Mouse (Mus musculus): Measurements from ENCODE around the gene Mknk2.
"Not testable (repeated sequence)": the region's sequence is repeated elsewhere in the genome, so short reads cannot be mapped to it uniquely, and the experiment has no call there.

Gene Mknk2

GRCm38 (mm10) chr10:80649910-80650309 lies 28.0 kb downstream of the Mknk2 start:
- not testable (repeated sequence) for DNase-seq

DNA sequence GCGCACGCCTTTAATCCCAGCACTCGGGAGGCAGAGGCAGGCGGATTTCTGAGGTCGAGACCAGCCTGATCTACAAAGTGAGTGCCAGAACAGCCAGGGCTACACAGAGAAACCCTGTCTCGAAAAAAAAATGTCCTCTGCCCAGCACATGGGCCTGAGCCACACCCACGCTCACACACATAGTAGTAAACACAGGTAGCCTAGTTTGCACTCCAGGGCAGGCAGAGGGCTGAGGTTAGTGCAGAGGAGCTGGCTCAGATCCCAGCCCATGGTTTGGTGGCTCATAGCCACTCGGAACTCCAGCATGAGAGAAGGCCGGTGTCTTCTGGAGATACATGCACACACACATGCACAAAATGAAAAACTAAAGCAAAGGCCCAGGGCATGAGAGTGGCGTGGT lies 31.0 kb downstream of the Mknk2 start:
- DNase-seq, result no peak

GRCm38 (mm10) chr10:80635345-80635744 lies 42.6 kb downstream of the Mknk2 start:
- no peak for DNase-seq

- no peak for DNase-seq
Measured at GRCm38 (mm10) chr10:80628925-80629324, 49.0 kb downstream of the Mknk2 start.

DNA sequence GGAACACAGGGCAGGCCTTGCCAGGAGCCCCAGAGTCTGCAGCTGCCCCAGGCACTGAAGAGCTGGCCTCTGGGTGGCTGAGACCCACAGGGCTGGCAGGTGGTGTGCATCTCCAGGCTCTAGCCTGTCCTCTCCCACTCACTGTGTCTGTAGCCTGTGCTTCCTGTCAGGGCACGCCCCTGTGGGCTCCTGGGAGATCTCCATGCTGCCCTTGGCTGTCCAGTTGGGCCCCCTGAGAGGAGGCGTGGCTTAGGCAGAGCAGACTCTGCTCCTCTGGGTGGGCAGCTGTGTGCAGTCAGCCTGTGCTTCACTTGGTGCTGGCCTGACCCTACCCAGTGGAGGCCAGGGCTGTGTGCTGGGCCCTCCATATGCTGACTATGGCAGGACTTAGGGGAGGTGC lies 50.2 kb downstream of the Mknk2 start:
- DNase-seq, result no peak

GRCm38 (mm10) chr10:80625764-80626163 lies 52.1 kb downstream of the Mknk2 start:
- no peak for DNase-seq

- DNase-seq, result peak; percentile 63
Measured at GRCm38 (mm10) chr10:80623457-80624191, 54.3 kb downstream of the Mknk2 start.

DNA sequence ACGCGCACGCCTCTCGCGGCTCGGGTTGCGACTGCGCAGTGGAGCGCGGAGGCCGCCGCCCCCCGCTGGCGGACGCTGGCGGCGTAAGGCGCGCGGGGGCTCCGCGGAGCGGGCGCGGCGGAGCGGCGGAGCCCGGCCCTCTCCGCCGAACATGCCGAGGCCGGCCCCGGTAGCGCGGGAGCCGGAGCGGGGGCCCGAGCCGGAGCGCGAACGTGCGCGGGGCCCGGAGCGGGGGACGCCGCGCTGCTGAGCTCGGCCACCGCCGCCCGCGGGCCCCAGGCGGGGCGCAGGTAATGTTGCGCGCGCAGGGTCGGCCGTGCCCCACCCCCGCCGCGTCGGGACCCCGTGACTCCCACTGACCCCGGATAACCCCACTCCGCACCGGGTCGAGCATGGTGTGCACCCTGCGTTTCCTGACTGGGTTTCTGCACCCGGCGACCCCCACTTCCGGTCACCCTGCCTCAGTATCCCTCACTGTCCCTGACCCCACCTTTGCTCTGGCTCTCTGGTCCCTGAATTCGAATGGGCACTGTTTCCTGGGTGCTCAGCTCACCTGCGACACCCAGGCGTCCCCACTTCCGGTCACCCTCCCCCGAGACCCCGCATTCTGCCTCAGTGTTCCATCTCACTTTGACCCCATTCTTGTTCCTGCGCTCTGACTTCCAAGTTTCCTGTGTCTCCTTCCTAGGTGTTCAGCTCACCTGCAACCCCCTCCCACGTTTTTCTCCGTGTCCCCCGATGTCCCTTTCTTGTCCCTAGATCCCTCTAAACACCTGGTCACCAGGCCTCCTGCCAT lies 55.1 kb downstream of the Mknk2 start, which contains the start of gene Csnk1g2:
Gene Csnk1g2, plus strand, starts transcription at position 178 of the 796 bp plus-strand sequence.
- peak; percentile 56 for DNase-seq

DNA sequence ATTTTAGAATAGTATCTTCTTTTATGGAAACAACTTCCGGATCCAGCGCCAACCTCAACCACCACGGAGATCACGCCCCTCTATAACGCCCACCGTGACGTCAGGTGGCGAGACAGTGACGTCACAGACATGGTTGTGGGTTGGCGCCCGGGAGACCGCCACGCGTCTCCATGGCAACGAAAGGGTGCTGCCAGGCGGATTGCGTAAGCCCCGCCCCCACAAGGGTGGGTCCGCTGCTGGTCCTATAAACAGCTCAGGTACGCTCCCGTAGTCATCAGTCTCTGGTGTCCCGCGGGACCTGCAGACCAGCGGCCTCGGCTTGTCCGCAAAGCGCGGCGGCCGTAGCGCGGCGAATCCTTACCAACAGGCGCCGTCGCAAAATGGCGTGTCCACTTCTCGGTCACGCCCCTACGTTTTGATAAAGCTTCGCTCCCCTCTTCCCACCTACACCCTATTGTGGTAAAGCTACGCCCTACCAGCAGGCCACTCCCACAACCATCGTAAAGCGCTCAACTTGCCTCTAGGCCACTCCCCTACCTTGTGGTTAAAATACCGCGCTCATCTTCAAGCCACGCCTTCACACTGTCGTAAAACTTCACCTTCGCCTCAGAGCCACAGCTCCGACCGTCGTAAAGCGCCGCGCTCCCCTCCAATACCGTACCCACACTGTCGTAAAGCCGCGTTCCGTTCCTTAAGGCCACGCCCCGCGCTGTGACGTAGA lies 55.8 kb downstream of the Mknk2 start:
- peak; percentile 99 for DNase-seq

DNA sequence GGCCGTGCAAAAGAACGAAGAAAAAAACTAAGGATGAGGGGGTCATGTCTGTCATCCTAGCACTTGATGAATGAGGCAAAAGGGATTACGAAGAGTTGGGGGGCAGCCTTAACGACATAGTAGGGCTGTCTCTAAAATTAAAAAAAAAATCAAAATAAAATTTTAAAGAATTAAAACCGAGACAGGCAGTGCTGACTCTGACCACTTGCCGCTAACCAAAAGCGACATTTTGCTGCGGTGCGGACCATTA lies 56.3 kb downstream of the Mknk2 start:
- DNase-seq, result no peak

DNA sequence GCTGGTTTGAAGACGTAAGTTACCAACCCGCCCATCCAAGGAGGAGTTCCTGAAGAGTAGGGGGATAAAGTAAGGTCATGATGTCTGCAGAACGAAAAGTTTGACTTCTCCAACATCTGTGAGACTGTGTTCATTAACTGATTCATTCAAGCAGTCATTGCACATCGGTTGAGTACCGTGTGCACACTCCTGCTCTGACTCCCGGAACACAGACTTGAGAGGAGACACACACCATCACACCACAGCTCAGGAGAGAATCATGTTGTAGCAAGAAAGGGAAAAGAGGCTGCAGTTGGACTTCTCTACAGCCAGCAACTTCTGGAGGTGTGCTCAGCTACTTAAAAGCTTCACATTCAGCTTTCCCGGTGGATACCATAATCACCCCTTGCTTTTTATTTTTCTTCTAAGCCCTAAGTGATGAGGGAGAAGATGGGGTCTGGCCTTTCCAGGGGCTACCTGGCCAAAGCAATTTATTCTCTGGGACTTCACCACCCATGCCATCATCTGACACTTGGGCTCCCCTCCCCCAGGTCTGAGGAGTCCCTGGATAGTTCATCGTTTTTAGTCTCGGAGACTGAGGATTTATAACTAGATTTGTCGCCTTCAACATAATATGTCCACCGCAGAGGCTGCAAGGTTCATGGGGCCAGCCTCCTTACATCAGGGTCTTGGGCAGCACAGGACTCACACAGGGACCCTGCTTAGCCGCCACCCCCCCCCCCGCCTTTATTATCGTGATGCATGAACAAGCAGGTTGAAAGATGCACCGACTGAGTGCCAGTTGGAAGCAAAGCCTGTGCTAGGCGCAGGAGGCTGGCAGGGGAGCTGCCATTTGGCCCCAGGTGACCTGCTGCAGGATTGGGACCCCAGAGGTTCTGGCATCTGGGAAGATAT lies 56.9 kb downstream of the Mknk2 start:
- no peak for DNase-seq

DNA sequence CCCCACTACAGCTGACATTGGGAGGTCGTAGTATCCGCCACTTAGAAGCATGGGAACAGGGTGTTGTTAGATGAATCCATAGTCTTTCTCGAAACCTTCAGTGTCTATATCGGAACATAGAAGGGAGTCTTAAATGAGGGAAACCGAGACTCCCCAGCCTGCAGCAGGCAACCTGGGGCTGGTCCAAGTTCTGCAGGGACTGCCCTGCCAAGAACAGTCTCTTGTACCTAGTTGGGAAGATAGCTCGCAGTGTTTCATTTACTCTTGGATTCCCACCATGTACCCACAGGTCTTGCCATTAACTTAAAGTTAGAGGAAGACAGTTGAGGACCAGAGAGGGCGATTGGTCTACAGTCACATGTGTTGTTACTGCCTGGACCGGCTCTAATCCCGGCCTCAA lies 57.5 kb downstream of the Mknk2 start:
- no peak for DNase-seq

DNA sequence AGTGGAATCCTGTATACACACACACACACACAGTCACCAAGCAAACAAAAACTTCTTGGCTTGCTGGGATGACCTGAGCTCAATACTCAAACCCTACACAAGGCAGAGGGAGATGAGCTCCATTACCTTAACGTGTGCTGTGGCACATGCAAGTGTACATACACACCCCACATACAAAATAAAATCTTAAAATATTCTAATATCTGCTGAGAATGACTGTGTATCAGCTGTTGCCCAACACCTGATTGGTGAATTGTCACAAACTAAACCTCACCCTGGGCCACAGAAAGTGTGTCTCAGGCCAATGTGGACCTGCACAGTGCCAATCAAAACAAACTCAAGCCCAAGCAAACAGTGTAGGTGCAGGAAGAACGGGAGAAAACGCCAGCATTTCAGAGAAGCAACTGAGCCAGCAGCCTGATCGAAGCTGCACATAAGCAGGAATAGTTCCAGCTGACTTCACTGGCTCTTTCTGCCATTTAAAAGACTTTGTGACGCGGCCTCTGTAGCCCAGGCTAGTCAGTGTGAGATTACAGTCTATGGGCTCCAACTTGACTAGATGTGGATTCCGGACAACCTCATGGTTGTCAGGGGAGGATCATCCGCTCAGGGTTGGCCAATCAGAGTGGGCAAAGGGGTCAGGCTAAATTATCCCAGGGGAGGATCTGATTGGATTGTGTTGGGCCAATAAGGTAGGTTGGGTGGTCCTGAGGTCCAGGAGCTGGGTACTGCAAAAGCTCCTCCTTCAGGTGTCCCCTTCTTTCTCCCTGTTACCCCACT lies 58.3 kb downstream of the Mknk2 start:
- no peak for DNase-seq

DNA sequence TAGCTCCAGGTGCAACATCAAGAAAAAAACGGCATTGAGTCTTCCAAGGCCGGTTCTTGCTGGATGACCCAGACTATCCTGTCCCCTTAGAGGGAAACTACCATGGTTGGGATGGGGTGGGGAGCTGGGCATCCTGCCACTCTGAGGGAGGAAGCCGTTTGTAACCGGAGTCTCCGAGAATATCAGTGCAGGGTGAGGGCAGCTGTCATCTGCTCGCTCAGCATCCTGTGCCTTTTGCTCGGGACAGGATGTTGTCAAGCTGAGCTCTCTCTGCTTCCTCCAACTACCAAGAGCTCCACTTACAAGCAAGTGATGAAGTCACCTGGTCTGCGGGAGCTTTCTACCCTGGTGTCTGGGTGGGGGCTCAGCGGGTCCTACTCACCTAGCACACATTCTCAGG lies 59.7 kb downstream of the Mknk2 start:
- DNase-seq, result peak; percentile 68
